Mouse (Mus musculus): ENCODE results near the gene Nlrp14.

DNA sequence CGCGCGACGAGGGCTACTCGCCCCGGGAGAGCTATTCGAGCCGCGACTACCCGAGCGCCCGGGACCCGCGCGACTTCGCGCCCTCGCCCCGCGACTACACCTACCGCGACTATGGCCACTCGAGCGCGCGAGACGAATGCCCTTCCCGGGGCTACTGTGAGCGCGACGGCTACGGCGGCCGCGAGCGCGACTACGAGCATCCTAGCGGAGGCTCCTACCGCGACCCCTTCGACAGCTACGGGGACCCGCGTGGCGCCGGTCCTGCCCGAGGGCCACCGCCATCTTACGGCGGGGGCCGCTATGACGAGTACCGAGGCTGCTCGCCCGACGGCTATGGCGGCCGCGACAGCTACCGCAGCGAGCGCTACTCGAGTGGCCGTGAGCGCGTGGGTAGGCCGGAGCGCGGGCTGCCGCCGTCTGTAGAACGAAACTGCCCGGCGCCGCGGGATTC lies 43.4 kb downstream of the Nlrp14 start:
- no peak for TF ChIP-seq MAFK (IDR thresholded peaks at IDR 0.05; ENCODE audit: insufficient read depth, low read depth, low read length)
- TF ChIP-seq HCFC1 (IDR thresholded peaks at IDR 0.05; ENCODE audit: borderline replicate concordance, insufficient read depth, low read length), result no peak
- no peak for TF ChIP-seq ZC3H11A (IDR thresholded peaks at IDR 0.05; ENCODE audit: borderline replicate concordance, low read depth, low read length)
- no peak for TF ChIP-seq ZNF384 (IDR thresholded peaks at IDR 0.05; ENCODE audit: low read depth, low read length)

Measured in ES-E14 (cell line).